Mouse (Mus musculus) embryonic fibroblast, embryonic 13.5 days (primary cell): ENCODE measurements around the gene Gm15737.

Experiments
- CTCF ChIP-seq: IDR thresholded peaks from 2 replicates; pipeline ENCODE4 v1.5.1; 2011; ENCODE audit warnings: mild to moderate bottlenecking, control low read depth, low read length, moderate library complexity, borderline replicate concordance; ENCODE audit not compliant: insufficient read depth
- POLR2A ChIP-seq: IDR thresholded peaks from 2 replicates; pipeline ENCODE4 v1.6.1; 2011; ENCODE audit warnings: low read depth, mild to moderate bottlenecking, control low read depth, low read length, moderate library complexity

DNA sequence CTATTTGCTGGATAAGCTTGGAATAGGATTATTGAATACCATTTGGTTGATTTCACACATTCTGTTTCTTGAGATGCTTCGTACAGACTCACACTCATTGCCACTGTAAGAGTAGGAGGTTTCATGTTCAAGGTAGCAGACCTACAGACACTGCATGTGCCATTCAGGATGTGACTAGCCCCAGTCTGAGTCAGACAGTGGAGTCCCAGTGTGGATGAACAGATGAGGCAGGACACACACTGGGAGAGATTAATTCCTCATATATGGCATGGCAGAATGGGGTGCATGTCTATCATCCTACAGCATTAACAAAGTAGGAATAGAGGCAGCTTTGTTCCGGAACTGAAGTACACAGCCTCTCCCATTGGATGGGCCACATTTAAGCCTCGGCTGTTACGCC lies 8.1 kb downstream of the Gm15737 start:
- TF ChIP-seq CTCF (no peak), POLR2A (no peak)
